Mouse (Mus musculus) common myeloid progenitor, adult 5-6 weeks (primary cell): ENCODE measurements around the gene Trim75. TPM values are rescaled to one million over a fixed set of nuclear protein-coding genes. Genes with fewer than 3 reads are reported as not detected.
A peak's percentile ranks its signal among the peaks of the same experiment; 100 is the strongest.
"Not testable (repeated sequence)": the region's sequence is repeated elsewhere in the genome, so short reads cannot be mapped to it uniquely, and the experiment has no call there.

Experiments used
- ATAC-seq: replicated peaks from 2 replicates; pipeline ENCODE4 v1.8.0; 2016; ENCODE audit warnings: low read depth, mild to moderate bottlenecking, moderate TSS enrichment, inconsistent platforms; ENCODE audit not compliant: poor library complexity, severe bottlenecking
- total RNA-seq: library from RNA; stranded (forward); fragments of 200-1000, 187-1606 nt; gene quantifications from 2 replicates; pipeline ENCODE4 v1.2.3, GENCODE M21; 2017

Trim75 gene
- not detected in 2 replicates for total RNA-seq

DNA sequence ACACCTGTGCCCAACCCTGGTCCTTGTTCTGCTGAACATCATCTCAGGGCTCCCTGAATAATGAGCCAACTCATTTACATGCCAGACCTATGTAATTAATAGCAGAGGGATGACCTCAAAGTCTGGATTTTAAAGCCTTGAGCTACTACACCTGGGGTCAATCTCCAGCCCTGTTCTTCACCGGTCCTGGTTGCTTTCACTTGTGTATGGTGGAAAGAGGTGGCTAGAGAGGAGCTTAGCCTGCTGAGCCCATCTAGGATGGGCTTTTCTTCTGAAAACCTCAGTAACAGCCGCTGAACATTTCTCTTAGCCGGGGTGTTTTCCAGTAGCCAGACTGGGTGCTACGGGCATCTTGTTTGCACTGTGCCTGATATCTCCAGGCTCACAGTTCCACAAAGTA is at the start of gene Trim75:
Trim75 (minus strand) TSS at position 101 of the 400 bp plus-strand sequence.
- no peak for ATAC-seq

DNA sequence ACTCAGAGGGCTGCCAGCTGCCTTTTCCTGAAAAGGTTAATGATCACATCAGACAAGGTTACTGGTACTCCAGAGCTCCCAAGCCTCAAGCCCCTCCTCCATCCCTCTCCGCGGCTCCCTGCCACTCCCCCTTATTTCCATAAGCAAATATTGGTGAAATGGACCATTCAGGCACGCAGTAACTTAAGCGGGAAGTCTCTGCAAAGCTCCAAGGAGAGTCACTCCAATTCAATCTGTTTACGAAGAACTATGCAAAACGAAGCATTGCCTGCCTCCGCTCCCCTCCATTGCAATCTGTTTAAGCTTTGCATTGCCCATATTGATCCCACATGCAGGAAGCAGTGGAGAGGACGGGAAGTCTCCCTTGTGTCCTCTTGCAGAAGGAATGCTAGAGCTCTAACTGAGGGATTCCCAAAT is 49.5 kb upstream of the Trim75 start, which contains the start of gene Apela:
Apela (minus strand) TSS at position 220 of the 417 bp plus-strand sequence.
- no peak for ATAC-seq

DNA sequence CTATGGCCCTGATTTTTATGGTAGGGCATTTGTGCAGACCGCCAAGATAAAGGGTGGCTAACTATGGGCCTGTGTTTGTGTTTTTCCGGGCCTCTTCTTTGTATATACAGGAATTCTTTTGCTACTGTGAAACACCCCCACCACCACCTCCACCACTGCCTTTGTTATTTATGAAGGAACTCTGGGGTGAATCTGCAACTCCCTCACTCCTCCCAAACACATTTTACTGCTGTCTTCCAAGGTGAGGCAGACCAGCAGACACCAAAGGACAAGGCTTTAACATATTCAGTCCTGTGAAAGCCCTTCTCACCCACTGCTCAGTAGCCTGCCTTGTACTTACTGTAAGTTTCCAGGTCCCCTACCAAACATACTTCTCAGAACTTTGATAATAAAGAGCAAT is 46.5 kb upstream of the Trim75 start:
- no peak for ATAC-seq

DNA sequence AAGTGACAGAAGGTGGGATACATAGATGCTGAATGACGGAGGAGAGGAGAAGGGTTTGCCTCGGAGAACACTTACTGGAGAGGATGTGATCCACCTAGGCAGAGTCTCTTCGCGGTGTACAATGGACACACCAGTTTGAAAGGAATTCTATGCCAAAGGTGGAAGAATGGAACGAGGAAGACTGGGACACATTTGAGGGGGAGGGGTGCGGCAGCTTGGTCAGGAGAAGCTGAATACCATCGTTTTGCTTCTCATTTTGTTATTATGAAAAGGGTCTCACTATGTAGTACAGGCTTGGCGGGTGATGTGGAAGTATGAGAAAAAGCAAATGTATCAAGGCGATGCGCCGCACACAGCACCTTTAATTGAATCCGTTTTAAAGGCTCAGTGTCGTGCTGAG is 45.4 kb upstream of the Trim75 start:
- no peak for ATAC-seq

DNA sequence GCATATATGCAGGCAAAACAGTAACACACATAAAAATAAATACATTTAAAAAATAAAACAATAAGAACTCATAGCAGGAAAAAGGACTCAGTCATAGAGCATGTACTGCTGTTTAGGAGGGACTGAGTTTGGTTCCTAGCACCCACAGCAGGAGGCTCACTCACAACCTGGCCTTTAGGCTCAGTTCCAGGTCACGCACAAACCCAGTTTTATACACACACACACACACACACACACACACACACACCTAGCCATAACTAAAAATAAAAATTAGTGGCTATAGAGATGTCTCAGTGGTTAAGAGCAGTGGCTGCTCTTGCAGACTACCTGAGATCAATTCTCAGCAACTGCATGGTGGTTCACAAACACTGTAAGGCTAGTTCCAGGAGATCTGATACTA is 44.5 kb upstream of the Trim75 start:
- ATAC-seq: no peak

DNA sequence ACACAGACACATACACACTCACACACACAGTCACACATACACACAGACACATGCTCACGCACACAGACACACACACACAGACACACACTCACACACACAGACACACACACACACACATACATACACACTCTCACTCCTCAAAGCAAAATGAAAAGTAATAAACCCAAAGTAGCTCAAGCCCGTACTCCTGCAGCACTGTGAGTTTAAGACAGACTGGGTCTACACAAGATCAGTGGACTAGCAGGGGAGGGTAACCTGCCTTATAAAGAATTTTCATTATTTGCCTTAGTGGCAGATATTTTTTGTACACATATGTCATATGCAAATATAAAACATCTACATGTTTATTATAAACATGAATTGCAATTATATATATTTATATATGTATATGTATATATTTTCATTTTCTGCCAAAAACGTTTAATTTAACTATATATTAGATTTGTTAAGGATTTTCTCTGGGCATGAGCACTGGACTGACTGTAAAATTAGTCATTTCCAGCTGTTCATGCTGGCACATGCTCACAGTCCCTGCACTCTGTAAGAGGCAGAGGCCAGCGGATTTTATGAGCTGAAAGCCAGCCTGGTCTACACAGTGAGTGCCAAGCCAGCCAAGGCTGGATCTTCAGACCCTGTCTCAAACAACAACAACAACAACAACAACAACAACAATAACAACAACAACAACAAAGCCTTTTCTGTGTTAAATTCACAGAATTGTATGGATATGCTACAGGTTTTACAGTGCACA is 43.3 kb upstream of the Trim75 start:
- ATAC-seq: no peak

DNA sequence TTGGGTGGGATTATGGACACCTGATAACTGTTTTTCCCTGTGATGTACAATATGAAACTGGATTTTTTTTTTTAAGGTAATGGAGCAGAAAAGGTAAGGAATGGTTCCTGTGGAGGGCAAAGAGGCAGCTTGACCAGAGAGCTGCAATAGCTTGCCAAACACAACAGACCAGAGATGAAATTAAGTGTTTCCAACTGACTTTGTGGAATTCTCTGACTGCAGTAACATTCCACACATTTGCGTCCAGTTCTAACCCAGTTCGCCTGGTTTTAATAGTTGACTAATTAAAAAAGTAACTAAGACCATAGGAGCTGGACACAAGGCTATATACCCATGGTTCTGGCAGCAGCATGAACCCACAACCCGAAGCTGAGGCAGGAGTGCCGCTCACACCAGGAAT is 42.1 kb upstream of the Trim75 start:
- no peak for ATAC-seq

DNA sequence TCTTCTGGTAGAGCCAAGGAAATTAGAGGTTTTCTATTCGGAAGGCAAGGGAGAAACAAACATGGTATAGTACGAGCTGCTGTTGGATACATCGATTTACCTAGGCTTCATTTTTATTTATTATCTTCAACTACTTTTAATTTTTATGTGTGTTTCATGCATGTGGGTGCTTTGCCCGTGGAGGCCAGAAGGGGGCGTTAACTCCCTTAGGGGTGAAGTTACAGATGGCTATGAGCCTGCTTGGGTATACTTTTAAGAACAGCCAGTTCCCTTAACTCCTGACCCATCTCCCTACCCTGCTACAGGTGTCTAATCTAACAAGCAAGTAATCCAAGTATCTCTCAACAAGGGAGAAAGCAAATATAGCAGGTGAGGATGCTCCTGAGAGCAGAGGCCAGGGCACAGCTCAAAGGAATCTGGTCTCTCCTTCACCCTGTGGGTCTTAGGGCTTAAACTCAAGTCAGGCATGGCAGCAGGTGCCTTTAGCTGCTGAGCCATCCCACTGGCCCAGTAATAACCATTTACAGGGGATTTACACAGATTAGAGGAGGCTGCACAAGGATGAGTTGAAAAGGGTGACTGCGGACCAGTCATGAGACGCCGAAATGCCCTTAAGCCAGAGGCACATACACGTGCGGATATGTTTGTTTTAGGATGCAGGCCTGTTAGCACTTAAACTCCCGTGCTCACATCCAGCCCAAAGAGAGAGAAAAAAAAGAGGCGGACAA is 41.5 kb upstream of the Trim75 start:
- no peak for ATAC-seq

DNA sequence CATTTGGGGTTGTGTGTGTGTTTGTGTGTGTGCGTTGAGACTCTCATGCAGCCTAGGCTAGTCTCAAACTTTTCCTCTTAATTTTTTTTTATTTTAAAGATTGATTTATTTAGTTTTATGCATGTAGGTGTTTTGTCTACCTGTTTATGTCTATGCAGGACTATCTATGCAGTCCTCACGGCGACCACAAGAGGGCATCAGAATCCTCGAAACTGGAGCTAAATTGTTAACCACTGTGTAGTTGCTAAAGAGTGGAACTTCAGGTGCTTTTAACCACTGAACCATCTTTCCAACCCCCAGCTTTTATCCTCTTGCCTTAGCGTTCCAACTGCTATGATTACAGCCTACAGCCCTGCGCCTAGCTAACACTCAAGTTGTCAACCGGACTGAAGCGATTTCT is 34.9 kb upstream of the Trim75 start:
- peak; percentile 60; the same call in 1 of the 2 replicates for ATAC-seq

DNA sequence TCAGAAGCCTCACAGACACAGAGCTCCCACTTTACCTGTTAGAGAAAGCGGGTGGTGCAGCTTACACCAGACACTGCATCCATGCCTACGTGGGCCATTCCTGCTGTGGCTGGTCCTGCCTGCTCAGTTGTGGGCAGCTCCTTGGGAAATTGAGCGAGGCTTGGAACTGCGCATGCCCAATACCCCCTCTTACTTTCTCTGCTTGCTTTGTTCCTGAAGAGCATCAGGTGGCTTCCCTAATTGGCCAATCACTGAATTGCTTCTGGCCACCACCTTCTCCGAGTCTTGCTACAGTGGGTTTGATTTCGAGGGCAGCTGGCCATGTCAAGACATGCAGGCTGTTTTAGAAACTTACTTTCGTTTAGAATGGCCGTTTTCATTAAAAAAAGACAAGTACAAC is 30.8 kb upstream of the Trim75 start, which contains the start of the genes Trim61 and Trim60:
Trim61 (minus strand) TSS at position 101 of the 400 bp plus-strand sequence.
Trim60 (minus strand) TSS at position 162 of the 400 bp plus-strand sequence.
- ATAC-seq: no peak

DNA sequence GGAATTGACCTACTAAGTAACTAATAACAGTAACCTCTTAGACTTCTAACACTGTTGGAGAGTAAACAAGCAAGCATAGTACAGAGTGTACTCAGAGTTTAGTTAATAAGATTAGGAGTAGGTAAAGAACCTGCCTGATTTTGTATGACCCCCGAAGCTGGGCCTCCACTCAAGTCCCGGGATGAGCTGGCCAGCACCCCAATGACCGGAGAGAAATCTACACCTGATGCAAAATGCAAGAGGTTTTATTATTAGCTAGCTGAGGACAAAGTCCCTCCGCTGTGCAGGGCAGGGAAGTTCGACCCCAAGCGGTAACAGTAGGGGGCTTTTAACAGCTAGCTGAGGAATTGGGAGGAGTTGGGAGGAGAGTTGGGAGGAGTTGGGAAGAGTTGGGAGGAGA is 20.0 kb upstream of the Trim75 start:
- ATAC-seq: not testable (repeated sequence)

DNA sequence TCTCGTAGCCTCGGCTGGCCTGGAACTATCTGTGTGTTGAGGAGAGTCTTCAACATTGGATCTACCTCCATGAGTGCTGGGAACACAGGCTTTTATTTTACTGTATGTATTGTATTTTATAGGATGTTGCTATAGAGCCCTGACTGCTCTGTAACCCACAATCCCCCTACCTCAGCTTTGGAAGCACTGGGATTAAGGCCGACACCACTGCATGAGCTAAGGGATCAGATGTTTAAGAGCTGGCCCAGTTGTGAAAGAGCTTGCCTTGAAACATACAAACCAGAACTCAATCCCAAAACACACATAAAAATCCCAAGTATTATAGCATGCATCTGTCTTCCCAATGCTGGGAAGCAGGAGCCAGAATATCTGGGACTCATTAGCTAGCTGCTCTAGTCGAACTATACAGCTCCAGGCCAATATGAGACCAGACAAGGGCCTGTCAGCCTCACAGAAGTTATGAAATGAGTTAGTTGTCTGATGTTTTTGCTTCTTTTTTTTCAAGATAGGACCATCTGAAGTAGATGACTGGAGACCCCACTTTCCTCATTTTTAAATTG is 11.3 kb upstream of the Trim75 start:
- ATAC-seq: no peak

DNA sequence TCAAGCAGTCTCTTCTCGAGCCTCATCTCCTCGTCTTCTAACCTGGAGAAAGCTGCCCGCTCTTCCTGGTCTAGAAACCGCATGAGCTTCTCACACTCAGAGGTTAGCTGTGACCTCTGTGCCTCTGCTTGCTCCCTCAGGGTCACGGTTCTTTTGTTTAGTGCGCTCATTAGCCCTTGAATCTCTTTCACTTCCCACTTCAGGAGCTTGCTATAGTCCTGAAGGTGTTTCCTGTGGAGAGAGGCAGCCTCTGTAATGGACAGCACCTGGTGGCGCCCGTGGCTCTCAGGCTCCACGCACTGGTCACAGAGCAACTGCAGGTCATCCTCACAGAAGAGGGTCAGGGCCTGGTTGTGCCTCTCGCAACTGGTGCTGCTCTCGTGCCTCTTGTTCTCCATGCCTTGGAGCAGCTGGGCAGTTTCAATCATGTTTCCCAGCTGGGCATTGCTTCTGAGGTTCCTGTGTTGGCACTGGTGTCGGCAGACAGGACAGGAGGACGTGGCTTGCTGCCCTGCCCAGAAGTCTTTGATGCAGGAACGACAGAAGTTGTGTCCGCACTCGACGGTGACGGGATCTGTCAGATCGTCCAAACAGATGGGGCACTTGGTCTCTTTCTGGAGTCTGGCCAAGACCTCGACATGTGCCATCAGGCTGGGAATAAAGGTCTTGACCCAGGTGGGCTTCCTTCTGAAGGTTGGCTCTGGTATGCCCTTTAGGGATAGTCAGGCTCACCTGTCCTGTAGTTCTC is 4.3 kb downstream of the Trim75 start:
- ATAC-seq: no peak

DNA sequence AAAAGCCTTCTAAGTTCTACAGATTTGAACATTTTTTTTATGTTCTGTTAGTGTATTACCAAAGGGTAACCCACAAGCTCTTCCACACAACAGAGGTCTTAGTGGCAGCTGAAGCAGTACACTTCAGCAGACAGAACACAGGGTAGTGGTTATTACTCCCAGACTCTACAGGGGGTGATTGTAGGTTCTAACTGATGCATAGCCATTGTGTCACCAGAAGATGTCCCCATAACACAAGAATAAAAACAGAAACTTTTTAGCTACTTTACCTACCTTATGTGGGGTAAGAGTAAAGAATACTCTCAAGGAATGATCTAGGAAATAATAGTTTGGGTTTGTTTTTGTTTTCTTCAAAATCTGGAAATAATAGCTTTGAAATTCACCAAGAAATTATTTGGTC is 24.8 kb downstream of the Trim75 start:
- peak; percentile 75 for ATAC-seq

DNA sequence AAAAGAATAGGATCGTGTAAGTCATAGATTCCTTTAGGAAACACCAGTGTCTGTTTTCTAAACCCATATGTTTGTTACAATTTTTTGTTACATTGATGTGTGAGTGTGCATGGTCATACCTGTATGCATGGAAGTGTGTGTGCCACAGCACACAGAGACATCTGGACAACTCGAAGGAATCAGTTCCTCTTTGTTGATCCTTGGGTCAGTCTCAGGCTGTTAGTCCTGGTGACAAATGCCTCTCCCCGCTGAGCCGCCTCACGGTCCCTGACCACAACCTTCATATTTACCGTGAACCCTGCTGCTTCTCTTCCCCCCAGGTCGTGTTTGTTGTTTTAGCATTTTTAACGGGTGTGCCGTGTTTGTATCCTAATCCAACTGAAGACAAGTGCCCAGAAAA is 28.6 kb downstream of the Trim75 start:
- 0 out of 2 replicates have a peak, but pooled peaks have one; percentile 15 for ATAC-seq

DNA sequence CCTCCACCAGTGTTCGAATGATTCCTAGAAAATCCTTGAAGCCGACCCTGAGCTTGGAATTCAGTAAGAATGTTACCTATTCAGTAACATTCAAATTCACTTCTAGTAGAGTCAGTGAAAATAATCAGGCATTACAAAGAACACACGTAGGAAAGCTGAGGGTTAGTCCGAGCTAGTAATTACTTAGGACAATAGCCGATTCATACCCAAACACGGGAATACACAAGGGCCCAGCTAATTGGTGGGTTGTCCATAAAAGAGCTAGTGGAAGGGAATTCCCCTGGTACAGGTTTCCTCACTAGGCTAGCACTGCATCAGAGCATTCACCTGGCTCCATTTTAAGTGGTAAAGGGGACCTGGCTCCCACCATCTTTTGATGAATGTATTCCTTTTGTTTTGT is 35.5 kb downstream of the Trim75 start:
- no peak for ATAC-seq

DNA sequence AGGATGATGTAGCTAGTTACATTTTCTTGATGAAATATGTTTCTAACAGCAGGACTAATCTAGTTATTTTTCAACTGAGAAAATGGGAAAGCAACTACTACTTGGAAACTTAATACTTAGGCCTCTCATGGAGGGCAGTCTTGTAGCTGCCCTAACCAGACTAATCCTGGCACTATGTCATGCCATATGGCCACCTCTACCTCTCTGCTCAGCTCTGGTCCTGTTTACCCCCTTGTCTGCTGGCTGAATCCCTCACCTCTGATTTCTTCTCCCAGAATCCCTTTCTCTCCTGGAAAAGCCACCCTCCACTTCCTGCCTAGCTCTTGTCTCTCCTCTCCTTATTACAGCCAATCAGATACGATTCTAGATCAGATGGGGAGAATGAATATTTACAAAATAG is 39.3 kb downstream of the Trim75 start:
- ATAC-seq: no peak

DNA sequence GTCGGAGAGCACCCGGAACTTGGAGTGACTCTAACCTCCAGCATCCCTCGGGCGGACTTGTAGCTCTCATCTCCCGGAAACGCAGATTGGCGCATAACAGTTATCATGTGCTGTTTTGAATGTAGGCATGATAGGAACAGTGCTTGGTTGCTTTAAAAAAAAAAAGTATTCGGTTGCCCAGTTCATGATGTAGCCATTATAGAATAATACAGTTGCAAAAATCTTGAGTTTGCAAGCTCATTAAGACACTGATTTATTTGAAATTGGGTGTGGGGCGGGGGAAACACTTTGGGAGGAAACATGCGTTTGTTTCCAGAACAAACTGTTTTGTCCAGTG is 40.0 kb downstream of the Trim75 start:
- no peak for ATAC-seq

DNA sequence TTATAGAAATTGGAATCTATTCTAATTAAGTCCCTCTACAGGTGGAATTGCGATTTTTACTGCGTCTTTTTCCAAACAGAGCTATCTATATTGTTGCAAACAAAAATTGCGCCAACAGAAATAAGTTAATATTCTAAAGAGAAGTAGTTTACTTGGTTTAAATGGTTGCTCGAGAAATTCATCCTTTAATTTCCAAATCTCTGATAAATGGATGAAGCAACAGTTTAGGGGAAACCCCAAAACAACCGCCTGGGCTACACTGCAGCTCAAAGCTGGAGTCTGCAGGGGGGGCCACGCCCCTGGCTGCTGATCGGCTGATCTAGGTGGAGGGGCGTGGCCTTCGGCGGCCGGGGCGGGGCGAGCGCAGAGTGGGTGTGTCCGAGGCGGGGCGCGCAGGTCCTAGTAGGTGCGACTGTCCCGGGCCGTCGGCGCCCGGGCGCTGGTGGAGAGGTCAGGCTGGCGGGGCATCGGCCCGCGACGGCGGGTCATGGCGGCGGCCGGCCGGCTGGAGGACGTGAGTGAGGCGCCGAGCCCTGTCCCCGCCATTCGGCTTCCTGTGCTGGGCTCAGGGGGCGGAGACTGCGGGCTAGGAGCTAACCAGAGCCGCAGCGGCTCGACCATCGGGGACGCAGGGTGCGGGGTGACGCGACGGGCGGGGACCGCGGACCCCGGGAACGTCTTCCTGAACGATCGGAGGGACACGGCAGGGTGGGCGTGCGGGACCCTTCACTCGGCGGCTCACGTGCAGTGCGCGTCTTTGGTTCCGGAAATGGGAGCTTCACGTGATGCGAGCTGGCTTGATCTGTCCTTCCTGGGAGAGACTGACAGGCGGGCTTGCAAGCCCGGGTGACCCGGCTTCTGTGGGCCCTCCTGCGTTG is 40.6 kb downstream of the Trim75 start, which contains the start of gene Tmem192:
Tmem192 (plus strand) TSS at position 366 of the 878 bp plus-strand sequence.
- ATAC-seq: peak; percentile 79
